Mouse (Mus musculus): ENCODE measurements at regions not wholly inside any gene's neighbourhood (a gene's known extent, or its start where the extent isn't known, plus 50 kb on each side); places are given as distances from the start of the nearest gene placed in this dataset.

DNA sequence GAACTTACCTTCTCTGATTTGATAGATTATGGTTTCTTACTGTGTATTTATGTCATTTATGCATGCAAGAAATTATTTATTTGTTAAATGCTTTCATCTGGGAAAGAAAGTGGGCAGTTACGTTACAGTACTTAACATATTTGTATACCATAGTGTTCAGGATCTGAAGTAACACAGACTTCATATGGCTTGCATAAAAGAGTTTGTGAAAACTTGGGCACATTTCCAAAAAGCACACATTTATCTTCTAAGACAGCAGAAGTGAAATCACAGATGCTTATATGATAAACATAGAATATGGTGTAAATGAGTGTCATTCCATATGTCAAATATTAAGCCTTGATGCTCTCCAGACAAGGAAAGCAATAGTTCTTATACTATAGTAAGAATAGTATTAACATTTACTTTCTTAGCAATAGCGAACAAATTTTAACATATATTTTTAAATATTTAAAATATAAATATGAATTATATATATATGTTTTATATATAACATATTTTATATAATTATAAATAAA, 4549.1 kb upstream of the Gm7489 start:
- DNase-seq (ENCODE audit: low spot score) = no peak

DNA sequence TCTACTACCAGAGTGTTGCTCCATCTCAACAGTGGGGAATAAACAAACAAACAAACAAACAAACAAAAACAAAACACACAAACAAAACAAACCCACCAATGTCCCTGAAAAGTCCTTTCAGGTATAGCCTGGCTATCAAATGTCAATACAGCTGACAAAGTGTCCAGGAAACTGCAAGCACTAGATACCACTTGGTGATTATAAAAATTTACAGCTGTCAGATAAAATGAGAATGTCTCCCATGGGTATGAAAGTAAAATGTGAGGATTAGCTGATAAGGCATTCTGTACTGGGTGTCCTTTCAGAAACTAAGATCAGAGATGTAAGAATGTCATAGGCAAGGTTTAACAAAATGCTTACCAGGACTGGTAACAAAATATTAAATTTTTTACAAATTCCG, 4537.7 kb upstream of the Gm7489 start:
- DNase-seq (ENCODE audit: low spot score) = no peak

DNA sequence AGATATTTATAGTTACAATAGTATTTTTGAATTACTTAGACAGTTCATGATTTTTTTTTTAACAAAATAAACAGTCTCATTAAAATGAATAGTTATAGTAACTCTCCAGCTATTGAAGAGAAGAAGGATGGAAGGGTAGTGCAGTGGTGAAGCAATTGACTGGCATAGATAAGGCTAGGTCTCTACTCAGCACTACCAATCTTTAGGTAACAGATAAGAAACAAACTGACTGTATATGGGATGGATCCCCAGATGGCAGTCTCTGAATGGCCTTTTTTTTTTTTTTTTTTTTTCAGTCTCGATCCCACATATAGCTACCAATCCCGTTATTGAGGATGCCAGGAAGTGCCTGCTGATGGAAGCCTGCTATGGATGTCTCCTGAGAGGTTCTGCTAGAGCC, 4528.6 kb upstream of the Gm7489 start:
- DNase-seq (ENCODE audit: low spot score) = no peak

DNA sequence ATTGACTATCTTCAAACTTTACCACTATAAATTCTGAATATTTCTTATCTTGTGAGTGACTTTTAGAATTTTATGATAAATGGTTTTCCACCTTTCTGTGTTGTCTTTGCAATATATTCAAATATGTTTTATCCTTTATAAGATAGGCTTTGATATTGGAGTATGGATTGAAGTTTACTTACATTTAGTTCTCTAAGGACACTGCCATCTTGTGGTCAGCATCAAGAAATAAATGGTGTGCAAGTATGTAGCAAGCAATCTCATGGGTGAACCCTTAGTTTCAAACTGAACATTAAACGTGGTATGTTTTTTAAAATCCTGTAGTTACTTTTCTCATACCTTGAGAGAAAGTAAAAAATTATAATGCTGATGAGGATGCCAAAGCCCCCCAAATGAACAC, 4488.7 kb upstream of the Gm7489 start:
- DNase-seq (ENCODE audit: low spot score) = peak; percentile 4

DNA sequence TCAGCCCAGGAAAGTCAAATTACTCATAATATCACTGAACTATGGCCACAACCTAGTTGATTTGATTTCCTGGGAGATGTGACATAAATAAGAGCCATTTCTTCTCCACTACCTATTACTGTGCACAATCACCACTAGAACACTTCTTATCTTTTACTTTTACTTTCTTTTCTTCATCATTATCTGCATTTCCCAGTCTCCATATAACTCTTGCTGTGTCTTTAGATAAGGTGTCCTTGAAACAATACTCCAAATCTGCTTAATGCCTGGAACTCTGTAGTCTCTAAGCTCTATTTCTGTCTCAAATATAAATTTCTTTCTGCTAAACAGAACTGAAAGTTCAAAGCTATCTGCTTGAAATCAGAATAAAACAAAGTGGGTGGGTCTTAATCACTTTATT, 4471.0 kb upstream of the Gm7489 start:
- no peak for DNase-seq (ENCODE audit: low spot score)

DNA sequence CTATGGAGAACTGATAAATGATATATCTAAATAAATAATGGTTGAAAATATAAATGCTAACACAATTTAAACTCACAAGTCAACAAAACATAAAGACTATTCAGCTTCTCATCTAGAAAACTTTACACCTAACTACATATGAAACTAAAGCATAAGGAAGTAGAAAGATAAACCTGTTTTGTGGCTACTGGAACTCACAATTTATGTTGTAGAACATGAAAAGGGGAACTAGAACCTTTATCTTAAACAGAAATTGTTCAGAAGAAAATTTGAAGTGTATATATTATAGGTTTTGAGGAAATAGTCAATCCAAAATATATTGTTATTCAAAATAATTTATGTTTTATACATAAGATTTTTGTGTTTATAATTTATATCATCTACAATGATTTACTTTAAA, 4433.4 kb upstream of the Gm7489 start:
- no peak for DNase-seq (ENCODE audit: low spot score)

DNA sequence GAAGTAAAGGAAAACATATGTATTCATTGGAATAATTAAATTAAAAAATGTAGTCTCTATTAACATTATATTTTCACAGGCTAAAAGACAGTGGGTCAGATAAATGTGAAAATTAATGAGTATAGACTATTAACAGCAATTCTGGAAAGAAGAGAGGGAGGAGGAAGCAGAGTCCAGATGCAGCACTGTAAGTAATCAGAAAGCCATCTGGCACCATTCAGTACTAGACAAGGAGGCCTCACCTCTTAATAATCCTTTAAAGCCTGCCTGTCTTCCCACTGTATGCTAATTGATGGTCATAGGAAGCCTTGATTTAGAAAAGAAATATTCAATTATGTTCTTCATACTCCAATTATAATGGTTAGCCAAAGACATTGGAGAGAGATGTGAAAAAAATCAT, 4400.1 kb upstream of the Gm7489 start:
- DNase-seq (ENCODE audit: low spot score) = no peak

DNA sequence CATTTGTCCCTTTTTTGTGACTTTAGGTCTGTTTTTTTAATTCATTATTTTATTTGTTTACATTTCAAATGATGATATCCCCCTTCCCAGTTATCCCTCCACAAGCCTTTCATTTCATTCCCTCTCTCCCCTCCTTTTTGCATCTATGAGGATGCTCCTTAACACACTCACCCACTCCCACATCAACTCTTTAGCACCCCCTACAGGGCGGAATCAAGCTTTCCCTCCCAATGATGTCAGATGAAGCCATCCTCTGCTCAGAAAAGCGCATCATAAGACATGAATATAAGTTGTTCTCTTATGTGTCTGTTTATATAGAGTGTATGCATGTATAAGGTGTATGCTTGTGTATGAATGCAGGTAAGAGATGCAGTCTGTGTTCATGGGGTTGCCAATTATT, 4391.9 kb upstream of the Gm7489 start:
- DNase-seq (ENCODE audit: low spot score) = no peak

DNA sequence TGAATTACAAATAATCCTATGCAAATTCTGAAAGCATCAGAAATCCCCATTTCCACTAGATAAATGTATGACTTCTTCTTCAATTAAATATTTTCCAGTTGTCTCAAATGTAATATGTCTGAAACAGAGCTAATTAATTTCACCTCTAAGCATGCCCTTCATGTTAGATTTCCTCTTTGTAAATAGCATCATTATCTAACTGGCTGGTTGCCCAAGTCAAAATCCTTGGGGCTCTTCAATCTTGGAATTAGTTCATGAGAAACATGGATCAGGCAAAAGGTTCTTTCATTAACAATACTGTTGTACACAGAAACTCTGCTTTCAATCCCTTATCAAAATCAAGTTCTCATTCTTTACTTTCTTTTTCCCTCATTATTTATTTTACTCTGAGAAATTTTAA, 4382.9 kb upstream of the Gm7489 start:
- no peak for DNase-seq (ENCODE audit: low spot score)

Data from layer of hippocampus, adult 11-12 months (tissue).